Mouse (Mus musculus) right cerebral cortex, postnatal 14 days (tissue): Measurements from ENCODE around the gene Zcchc8.
"Not testable (repeated sequence)": the region's sequence is repeated elsewhere in the genome, so short reads cannot be mapped to it uniquely, and the experiment has no call there.

Experiments used
- DNase-seq: peaks from one replicate; pipeline ENCODE4 v3.0.0; 2022

The Zcchc8 gene

GRCm38 (mm10) chr5:123720328-123721311 lies at the start of gene Zcchc8:
Gene Zcchc8, minus strand, starts transcription at chr5:123721100.
- DNase-seq, result peak; percentile 92

- DNase-seq, result not testable (repeated sequence)
Observed at GRCm38 (mm10) chr5:123766455-123766854, 45.6 kb upstream of the Zcchc8 start.

GRCm38 (mm10) chr5:123765506-123765905 lies 44.6 kb upstream of the Zcchc8 start:
- DNase-seq, result no peak

- peak; percentile 97 for DNase-seq
Observed at GRCm38 (mm10) chr5:123749065-123750064, 28.5 kb upstream of the Zcchc8 start, which contains the start of the genes Rsrc2 and Kntc1. Gene Rsrc2, minus strand, starts transcription at chr5:123749414. Gene Kntc1, plus strand, starts transcription at chr5:123749716.

GRCm38 (mm10) chr5:123748339-123749064 lies 27.6 kb upstream of the Zcchc8 start:
- DNase-seq, result no peak

GRCm38 (mm10) chr5:123747604-123748003 lies 26.7 kb upstream of the Zcchc8 start:
- no peak for DNase-seq

- DNase-seq, result no peak
Observed at GRCm38 (mm10) chr5:123746253-123746652, 25.4 kb upstream of the Zcchc8 start.

- DNase-seq, result no peak
Observed at GRCm38 (mm10) chr5:123744358-123744757, 23.5 kb upstream of the Zcchc8 start.

GRCm38 (mm10) chr5:123730981-123731380 lies 10.1 kb upstream of the Zcchc8 start:
- no peak for DNase-seq

- not testable (repeated sequence) for DNase-seq
Observed at GRCm38 (mm10) chr5:123723816-123724215, 2.9 kb upstream of the Zcchc8 start.

GRCm38 (mm10) chr5:123714622-123715021 lies 6.3 kb downstream of the Zcchc8 start:
- no peak for DNase-seq

GRCm38 (mm10) chr5:123713782-123714181 lies 7.1 kb downstream of the Zcchc8 start:
- no peak for DNase-seq

GRCm38 (mm10) chr5:123709571-123709970 lies 11.3 kb downstream of the Zcchc8 start:
- DNase-seq, result no peak

- no peak for DNase-seq
Observed at GRCm38 (mm10) chr5:123708598-123708997, 12.3 kb downstream of the Zcchc8 start.

GRCm38 (mm10) chr5:123700625-123701024 lies 20.3 kb downstream of the Zcchc8 start:
- DNase-seq, result peak; percentile 58

- peak; percentile 60 for DNase-seq
Observed at GRCm38 (mm10) chr5:123699198-123699597, 21.7 kb downstream of the Zcchc8 start.

GRCm38 (mm10) chr5:123696961-123697360 lies 23.9 kb downstream of the Zcchc8 start:
- no peak for DNase-seq

GRCm38 (mm10) chr5:123696244-123696643 lies 24.7 kb downstream of the Zcchc8 start:
- DNase-seq, result no peak

GRCm38 (mm10) chr5:123694468-123694867 lies 26.4 kb downstream of the Zcchc8 start:
- DNase-seq, result no peak

- peak; percentile 70 for DNase-seq
Observed at GRCm38 (mm10) chr5:123684221-123685144, 36.4 kb downstream of the Zcchc8 start, which contains the start of gene Clip1. Gene Clip1, minus strand, starts transcription at chr5:123684618.
